Comparison of ENCODE assay signal across 13 mouse cellular contexts in genomic region chr2:144003544-144003943, GRCm38 (mm10). TPM values are rescaled to one million over a fixed set of nuclear protein-coding genes. Genes with fewer than 3 reads are reported as not detected.
A peak's percentile ranks its signal among the peaks of the same experiment; 100 is the strongest.
DNase-seq lines count a peak whose midpoint lies in the region; ATAC-seq lines count a peak whose summit lies in the region.
"Had no signal": no experiment of that assay in that cellular context is flagged by ENCODE, and none has a peak within 500 bp of the region (broad histone marks: within the 10 kb centered on the region; RNA-seq: fewer than 3 reads in every experiment).

No protein-coding gene starts in this region.

- peaks cover 28% of the 10 kb centered on the region; the same call in 1 of the 2 replicates for H3K4me1 ChIP-seq in kidney, embryonic 14.5 days (ENCODE audit: control insufficient read depth, insufficient read depth, low read length)
- H3K4me1 ChIP-seq: midbrain, embryonic 12.5 days had no signal

- H3K36me3 ChIP-seq in kidney, embryonic 14.5 days (ENCODE audit: control insufficient read depth, insufficient read depth, low read length), result peaks cover 6% of the 10 kb centered on the region; the same call in 1 of the 2 replicates
- H3K36me3 ChIP-seq: midbrain, embryonic 12.5 days; stomach, embryonic 15.5 days had no signal

- H3K4me2 ChIP-seq in kidney, embryonic 14.5 days (replicated peaks; ENCODE audit: low read depth, low read length), result no peak overlapping the region
- H3K4me2 ChIP-seq: limb, embryonic 15.5 days; midbrain, embryonic 12.5 days; stomach, embryonic 15.5 days had no signal

- no peak overlapping the region for H3K9ac ChIP-seq in kidney, embryonic 14.5 days (ENCODE audit: low read depth, low read length)
- H3K9ac ChIP-seq: limb, embryonic 15.5 days; midbrain, embryonic 12.5 days; stomach, embryonic 15.5 days had no signal

- no peak for ATAC-seq in kidney, embryonic 14.5 days (ENCODE audit: low FRiP score, low TSS enrichment)
- ATAC-seq in CD4-positive, CD25-positive, alpha-beta regulatory T cell, adult 4 months, result no peak

- H3K9me3 ChIP-seq in kidney, embryonic 14.5 days (ENCODE audit: control insufficient read depth, low read length), result no peaks in the 10 kb centered on the region
- H3K9me3 ChIP-seq: limb, embryonic 15.5 days; midbrain, embryonic 12.5 days; stomach, embryonic 15.5 days had no signal

- no peaks in the 10 kb centered on the region for H3K27me3 ChIP-seq in kidney, embryonic 14.5 days (ENCODE audit: control insufficient read depth, insufficient read depth, low read length)
- H3K27me3 ChIP-seq: limb, embryonic 15.5 days; midbrain, embryonic 12.5 days; stomach, embryonic 15.5 days had no signal

- DNase-seq in cerebellum, adult 9-10 months, result peak; percentile 44
- no peak for DNase-seq in cerebellum, adult 11-12 months
- DNase-seq in kidney, adult 18-20 months, result peak; percentile 70
- DNase-seq in Muller cell, postnatal 12 days (ENCODE audit: inconsistent ontology term), result peak; percentile 83
- peak; percentile 56 to 81 for DNase-seq in kidney, postnatal 25 days
- DNase-seq in layer of hippocampus, adult 18-20 months (ENCODE audit: low spot score in 2 of 2), result no peak
- DNase-seq: B cell, adult 2 months had no signal

- no peak overlapping the region for H3K27ac ChIP-seq in kidney, embryonic 14.5 days (ENCODE audit: low read depth, low read length)
- H3K27ac ChIP-seq: limb, embryonic 15.5 days; midbrain, embryonic 12.5 days; stomach, embryonic 15.5 days had no signal

- WGBS in kidney, embryonic 14.5 days, result 74% methylated on average over 2 of the region's 2 CpGs

- no peak overlapping the region for H3K4me3 ChIP-seq in kidney, embryonic 14.5 days (ENCODE audit: low read length)
- H3K4me3 ChIP-seq: limb, embryonic 15.5 days; midbrain, embryonic 12.5 days; stomach, embryonic 15.5 days had no signal

RNA-seq across cellular contexts. Expression of gene Rrbp1, which starts 7.5 kb away (rescaled TPM):
- 95.4 and 97.1 TPM in 2 replicates for polyA plus RNA-seq in kidney, embryonic 14.5 days (2014; fragmentation: Nextera tagmentation; extraction: Ambion mirVana)
- total RNA-seq in layer of hippocampus, adult 18-20 months (2021), result 10 to 100 TPM; 48.9 to 52.6 TPM
- polyA plus RNA-seq in CD4-positive, CD25-positive, alpha-beta regulatory T cell, adult 4 months (2017; shearing (Covaris generic)), result 10 to 100 TPM; 35.6 to 47.4 TPM

RNA-seq across cellular contexts. Expression of gene Banf2, which starts 29.3 kb away (rescaled TPM):
- not detected in 2 replicates for polyA plus RNA-seq in kidney, embryonic 14.5 days (2014; fragmentation: Nextera tagmentation; extraction: Ambion mirVana)
- not detected for total RNA-seq in layer of hippocampus, adult 18-20 months (2021)
- polyA plus RNA-seq in CD4-positive, CD25-positive, alpha-beta regulatory T cell, adult 4 months (2017; shearing (Covaris generic)), result not detected
- total RNA-seq: gastrocnemius, postnatal 4 days had no signal
- polyA plus RNA-seq: limb, embryonic 15.5 days; midbrain, embryonic 12.5 days had no signal

Comparison
In these comparisons a context has a peak if more than half of its experiments do, and no peak if none do; other contexts are left out.
1. DNase-seq: peak in cerebellum, adult 9-10 months (single experiment), kidney, adult 18-20 months (single experiment), Muller cell, postnatal 12 days (single experiment) and kidney, postnatal 25 days (2 of 2); none in cerebellum, adult 11-12 months (single experiment) and layer of hippocampus, adult 18-20 months (0 of 2).